Mouse (Mus musculus) embryo, embryonic 10.5 days (tissue): ENCODE measurements at regions not wholly inside any gene's neighbourhood (a gene's known extent, or its start where the extent isn't known, plus 50 kb on each side); places are given as distances from the start of the nearest gene placed in this dataset.

Source experiments
- DNase-seq: peaks from one replicate; pipeline ENCODE4 v3.0.0-alpha.2; 2015; ENCODE audit warnings: low spot score

GRCm38 (mm10) chr13:103472216-103472615 is 137.9 kb upstream of the Mast4 start:
- no peak for DNase-seq

GRCm38 (mm10) chr13:103470141-103470540 is 135.8 kb upstream of the Mast4 start:
- no peak for DNase-seq

GRCm38 (mm10) chr13:103460499-103460898 is 126.2 kb upstream of the Mast4 start:
- no peak for DNase-seq

- no peak for DNase-seq
These were observed 125.3 kb upstream of the Mast4 start for GRCm38 (mm10) chr13:103459486-103460147.

- DNase-seq = no peak
These were observed 118.5 kb upstream of the Mast4 start for GRCm38 (mm10) chr13:103452837-103453236.

- no peak for DNase-seq
These were observed 96.3 kb upstream of the Mast4 start for GRCm38 (mm10) chr13:103430589-103430988.

- no peak for DNase-seq
These were observed 89.7 kb upstream of the Mast4 start for GRCm38 (mm10) chr13:103424011-103424410.

GRCm38 (mm10) chr13:103423417-103423816 is 89.1 kb upstream of the Mast4 start:
- no peak for DNase-seq

- no peak for DNase-seq
These were observed 88.7 kb upstream of the Mast4 start for GRCm38 (mm10) chr13:103422997-103423396.

- no peak for DNase-seq
These were observed 84.8 kb upstream of the Mast4 start for GRCm38 (mm10) chr13:103419146-103419545.

GRCm38 (mm10) chr13:103417256-103417655 is 83.0 kb upstream of the Mast4 start:
- no peak for DNase-seq

- DNase-seq = no peak
These were observed 81.0 kb upstream of the Mast4 start for GRCm38 (mm10) chr13:103415335-103415734.

- DNase-seq = no peak
These were observed 78.3 kb upstream of the Mast4 start for GRCm38 (mm10) chr13:103412566-103412965.

GRCm38 (mm10) chr13:103409286-103409685 is 75.0 kb upstream of the Mast4 start:
- DNase-seq = no peak

- no peak for DNase-seq
These were observed 62.3 kb upstream of the Mast4 start for GRCm38 (mm10) chr13:103396526-103397020.

GRCm38 (mm10) chr13:103396099-103396498 is 61.8 kb upstream of the Mast4 start:
- no peak for DNase-seq

GRCm38 (mm10) chr13:103392581-103392980 is 58.3 kb upstream of the Mast4 start:
- no peak for DNase-seq

- DNase-seq = no peak
These were observed 57.1 kb upstream of the Mast4 start for GRCm38 (mm10) chr13:103391396-103391795.

GRCm38 (mm10) chr13:103390991-103391390 is 56.7 kb upstream of the Mast4 start:
- no peak for DNase-seq

GRCm38 (mm10) chr13:103386948-103387347 is 52.7 kb upstream of the Mast4 start:
- no peak for DNase-seq
